Mouse (Mus musculus) heart, embryonic 14.5 days (tissue): ENCODE results near the gene Lrr1. TPM values are rescaled to one million over a fixed set of nuclear protein-coding genes. Genes with fewer than 3 reads are reported as not detected.

Source experiments
- ATAC-seq: fragments of 200-750 bp; cut with Nextera tagmentation; 2 replicates; pipeline ENCODE4 v1.8.0; 2017; ENCODE audit warnings: low read depth, moderate TSS enrichment; ENCODE audit not compliant: insufficient number of reproducible peaks, insufficient read depth, low FRiP score
- H3K27ac ChIP-seq, 2 experiments: fragments of 200-500 bp in 1 of 2; fragments of 300-500 bp in 1 of 2; sonication (generic) in 1 of 2; replicated peaks in 1 of 2; 2 replicates each; pipeline ENCODE4 v1.5.1; 2012 to 2014; ENCODE audit warnings: low read depth in 2 of 2, low read length in 2 of 2, control low read depth in 1 of 2, mild to moderate bottlenecking in 1 of 2, mixed read lengths in 1 of 2; ENCODE audit not compliant: control insufficient read depth in 1 of 2, insufficient read depth in 1 of 2
- H3K27me3 ChIP-seq: fragments of 300-500 bp; sonication (generic); 2 replicates; pipeline ENCODE4 v1.6.1; 2014; ENCODE audit warnings: mild to moderate bottlenecking, low read length, control low read depth; ENCODE audit not compliant: control insufficient read depth, insufficient read depth
- H3K36me3 ChIP-seq: fragments of 300-500 bp; sonication (generic); 2 replicates; pipeline ENCODE4 v1.6.1; 2014; ENCODE audit warnings: mild to moderate bottlenecking, control low read depth, low read length, mixed read lengths; ENCODE audit not compliant: control insufficient read depth, insufficient read depth
- H3K4me1 ChIP-seq, 2 experiments: fragments of 200-500 bp in 1 of 2; fragments of 300-500 bp in 1 of 2; sonication (generic) in 1 of 2; 2 replicates each; pipeline ENCODE4 v1.6.1; 2012 to 2014; ENCODE audit warnings: low read length in 2 of 2, control low read depth in 1 of 2, mixed read lengths in 1 of 2; ENCODE audit not compliant: control insufficient read depth in 2 of 2, insufficient read depth in 2 of 2
- H3K4me2 ChIP-seq: fragments of 300-500 bp; sonication (generic); 2 replicates; pipeline ENCODE4 v1.6.1; 2014; ENCODE audit warnings: mild to moderate bottlenecking, low read length
- H3K4me3 ChIP-seq, 2 experiments: fragments of 200-500 bp in 1 of 2; fragments of 300-500 bp in 1 of 2; sonication (generic) in 1 of 2; 2 replicates each; pipeline ENCODE4 v1.5.1; 2012 to 2014; ENCODE audit warnings: low read length in 2 of 2, mild to moderate bottlenecking in 2 of 2, control low read depth in 1 of 2, low read depth in 1 of 2, moderate library complexity in 1 of 2; ENCODE audit not compliant: control insufficient read depth in 1 of 2, insufficient read depth in 1 of 2
- H3K9ac ChIP-seq: fragments of 300-500 bp; sonication (generic); 2 replicates; pipeline ENCODE4 v1.6.1; 2014; ENCODE audit warnings: mild to moderate bottlenecking, low read length
- H3K9me3 ChIP-seq: fragments of 300-500 bp; sonication (generic); 2 replicates; pipeline ENCODE4 v1.6.1; 2016; ENCODE audit warnings: low read length, control low read depth; ENCODE audit not compliant: control insufficient read depth
- WGBS: fragments of 180-500 bp; shearing (Covaris S2); extraction: QIAGEN DNeasy Blood & Tissue Kit; methylation state at CpG from one replicate; pipeline ENCODE4 v1.1.7; 2014; 5-methylcytosine and 5-hydroxymethylcytosine counted together
- polyA plus RNA-seq: library from polyadenylated mRNA; unstranded; fragments of >200 nt; fragmentation: Nextera tagmentation; extraction: Ambion mirVana; gene quantifications from 2 replicates; pipeline ENCODE4 v1.2.1, GENCODE M21; 2014

Lrr1 gene
- polyA plus RNA-seq, 1 experiment from 2014 or later: 11.3 TPM

DNA sequence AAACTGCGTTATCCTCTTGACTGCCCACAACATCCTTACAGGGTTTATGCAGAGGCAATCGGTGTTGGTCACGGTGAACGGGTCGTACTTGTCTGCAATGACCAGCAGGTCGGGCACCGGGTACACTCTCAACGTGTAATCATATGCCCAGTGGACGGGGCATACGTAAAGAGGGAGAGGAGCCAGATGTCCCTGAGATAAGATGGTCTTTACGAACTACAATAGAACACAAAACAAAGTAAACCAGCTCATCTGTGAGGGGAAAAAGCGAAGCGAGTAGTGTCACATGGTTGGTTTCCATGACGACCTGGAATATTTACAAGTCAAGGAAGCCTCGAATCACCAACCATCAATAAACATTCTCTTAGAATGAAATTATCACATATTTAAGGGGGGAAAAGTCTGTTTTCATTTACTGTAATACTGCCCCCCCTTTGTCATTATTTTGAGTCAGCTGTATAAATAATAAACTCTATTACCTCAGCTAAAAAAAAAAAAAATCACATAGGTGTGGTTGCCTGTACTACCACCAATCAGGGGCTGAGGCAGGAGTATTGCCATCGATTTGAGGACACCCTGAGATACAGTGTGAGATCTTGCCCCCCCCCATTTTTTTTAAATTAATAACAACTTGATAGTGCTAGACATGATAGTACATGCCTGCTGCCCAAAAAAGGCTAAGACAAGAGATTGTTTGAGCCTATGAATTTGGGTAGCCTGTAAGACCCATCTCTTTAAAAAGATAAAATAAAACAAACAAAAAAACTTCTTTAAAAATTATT is 35.6 kb downstream of the Lrr1 start, which contains the start of gene Gm49384:
TSS of gene Gm49384 (minus strand) at position 216 of the 782 bp plus-strand sequence.
- peaks cover 61% of the 10 kb centered on the region for H3K36me3 ChIP-seq
- WGBS: 86% methylated on average over 16 of the region's 16 CpGs
- 0 out of 4 replicates have a peak, but pooled peaks cover 0 to under 1% of the 10 kb centered on the region in 2 experiments for H3K4me1 ChIP-seq
- no peak within 1 kb of the TSS for H3K27ac ChIP-seq
- no peak within 1 kb of the TSS for H3K4me3 ChIP-seq
- no peaks in the 10 kb centered on the region for H3K9me3 ChIP-seq
- H3K27me3 ChIP-seq: no peaks in the 10 kb centered on the region
- ATAC-seq: no peak
- no peak within 1 kb of the TSS for H3K4me2 ChIP-seq
- no peak within 1 kb of the TSS for H3K9ac ChIP-seq

DNA sequence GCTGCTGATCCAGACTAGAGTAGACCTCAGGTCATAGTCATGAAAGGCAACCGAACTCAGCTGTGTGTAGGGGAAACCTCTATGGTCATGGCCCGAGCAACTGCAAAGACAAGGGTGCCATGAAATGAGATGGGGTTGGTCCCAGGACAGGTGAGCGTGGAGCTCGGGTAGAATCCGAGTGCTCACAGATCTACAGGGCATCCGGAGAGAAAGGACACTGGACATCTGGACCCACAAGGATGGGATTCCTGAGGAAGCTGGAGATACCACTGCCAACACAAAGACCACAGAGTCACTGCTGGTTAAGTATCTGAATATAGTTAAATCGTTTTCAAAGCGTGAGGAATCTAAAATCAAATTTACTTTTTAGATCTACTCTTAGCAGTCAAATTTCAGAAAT is 38.8 kb downstream of the Lrr1 start:
- Histone ChIP-seq H3K4me3 (no peak overlapping the region), H3K4me1 (no peaks in the 10 kb centered on the region), H3K27ac (no peak overlapping the region), H3K9ac (no peak overlapping the region), H3K27me3 (no peaks in the 10 kb centered on the region), H3K9me3 (no peaks in the 10 kb centered on the region), H3K36me3 (peaks cover 51% of the 10 kb centered on the region), H3K4me2 (no peak overlapping the region)
- no peak for ATAC-seq
- 91% methylated on average over 8 of the region's 8 CpGs for WGBS

DNA sequence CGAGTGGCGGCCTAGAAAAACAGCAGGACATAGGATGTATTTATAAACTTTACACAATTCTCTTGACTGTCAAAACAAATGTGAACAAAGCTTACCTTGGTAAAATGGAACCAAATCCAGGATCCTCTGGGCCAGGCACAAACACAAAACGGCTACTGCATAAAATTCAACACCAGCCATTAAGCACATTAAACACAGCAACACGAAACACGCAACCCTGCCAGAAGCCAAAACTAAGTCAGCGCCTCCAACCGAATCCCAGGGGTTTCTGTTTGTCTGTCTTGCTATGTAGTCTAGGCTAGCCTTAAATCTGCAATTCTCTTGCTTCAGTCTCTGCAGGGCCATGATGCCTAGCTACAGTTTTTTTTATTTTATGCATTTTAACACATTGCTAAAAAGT is 39.3 kb downstream of the Lrr1 start:
- no peak overlapping the region for H3K27ac ChIP-seq
- H3K36me3 ChIP-seq: peaks cover 51% of the 10 kb centered on the region
- H3K4me3 ChIP-seq: no peak overlapping the region
- H3K27me3 ChIP-seq: no peaks in the 10 kb centered on the region
- H3K4me1 ChIP-seq: no peaks in the 10 kb centered on the region
- 93% methylated on average over 7 of the region's 7 CpGs for WGBS
- no peaks in the 10 kb centered on the region for H3K9me3 ChIP-seq
- ATAC-seq: no peak
- H3K9ac ChIP-seq: no peak overlapping the region
- H3K4me2 ChIP-seq: no peak overlapping the region

DNA sequence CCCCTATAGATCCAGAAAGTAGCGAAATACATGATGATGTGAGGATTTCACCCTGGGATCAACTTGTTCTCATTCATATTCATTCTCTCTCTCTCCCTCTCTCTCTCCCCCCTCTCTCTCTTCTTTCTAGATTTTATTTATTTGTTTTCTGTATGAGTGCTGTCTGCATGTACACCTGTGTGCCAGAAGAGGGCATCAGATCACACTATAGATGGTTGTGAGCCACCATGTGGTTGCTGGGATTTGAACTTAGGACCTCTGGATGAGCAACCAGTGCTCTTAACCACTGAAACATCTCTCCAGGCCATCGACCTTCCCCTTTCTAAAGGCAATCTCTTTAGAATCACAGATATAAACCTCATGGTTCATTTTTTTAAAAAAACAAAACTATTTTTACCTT is 39.9 kb downstream of the Lrr1 start:
- Histone ChIP-seq H3K9ac (no peak overlapping the region), H3K4me3 (no peak overlapping the region), H3K27me3 (no peaks in the 10 kb centered on the region), H3K4me2 (no peak overlapping the region), H3K27ac (no peak overlapping the region), H3K4me1 (no peaks in the 10 kb centered on the region), H3K9me3 (no peaks in the 10 kb centered on the region), H3K36me3 (peaks cover 50% of the 10 kb centered on the region)
- WGBS: 88% methylated on average over 2 of the region's 2 CpGs
- no peak for ATAC-seq

DNA sequence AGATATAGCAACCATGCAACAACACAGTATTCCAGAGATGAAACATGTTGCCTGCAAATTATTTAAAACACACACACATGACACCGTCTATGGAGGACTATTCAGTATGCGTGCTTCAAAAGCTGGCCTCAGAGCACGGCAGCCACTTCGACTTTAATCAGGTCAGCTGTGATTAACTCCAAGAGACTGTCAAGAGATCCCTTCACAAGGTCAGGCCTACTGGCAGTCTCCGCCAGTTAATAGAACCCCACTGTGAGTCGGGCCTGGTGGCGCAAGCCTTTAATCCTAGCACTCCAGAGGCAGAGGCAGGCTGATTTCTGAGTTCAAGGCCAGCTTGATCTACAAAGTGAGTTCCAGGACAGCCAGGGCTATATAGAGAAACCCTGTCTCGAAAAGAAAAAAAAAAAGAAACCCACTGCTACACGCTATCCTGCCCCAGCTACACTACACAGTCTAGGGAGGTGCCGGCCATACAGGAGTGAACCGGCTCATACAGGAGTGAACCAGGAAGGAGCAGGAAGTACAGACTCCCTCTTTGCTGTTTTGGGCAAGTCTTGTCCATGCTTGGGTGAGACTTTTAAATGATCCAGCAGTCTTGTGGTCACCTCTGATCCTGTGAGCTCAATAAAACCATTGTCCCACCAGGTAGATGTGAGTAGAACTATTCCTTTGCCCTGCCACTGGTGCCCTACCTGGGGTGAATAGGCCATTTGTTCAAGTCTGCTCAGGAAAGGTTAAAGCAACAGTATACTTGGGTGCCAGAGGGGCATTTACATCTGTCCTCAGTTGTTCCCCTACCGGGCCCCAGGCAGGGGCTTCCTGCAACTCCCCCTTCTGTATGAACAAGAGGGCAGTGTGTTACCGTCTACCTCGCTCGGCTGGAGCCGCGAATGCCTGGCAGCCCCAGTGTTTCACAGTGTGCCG is 41.7 kb downstream of the Lrr1 start:
- WGBS: 82% methylated on average over 18 of the region's 18 CpGs
- ATAC-seq: no peak
- Histone ChIP-seq H3K4me2 (no peak overlapping the region), H3K4me1 (no peaks in the 10 kb centered on the region), H3K36me3 (peaks cover 66% of the 10 kb centered on the region), H3K4me3 (no peak overlapping the region), H3K27me3 (no peaks in the 10 kb centered on the region), H3K9ac (no peak overlapping the region), H3K27ac (no peak overlapping the region), H3K9me3 (no peaks in the 10 kb centered on the region)

DNA sequence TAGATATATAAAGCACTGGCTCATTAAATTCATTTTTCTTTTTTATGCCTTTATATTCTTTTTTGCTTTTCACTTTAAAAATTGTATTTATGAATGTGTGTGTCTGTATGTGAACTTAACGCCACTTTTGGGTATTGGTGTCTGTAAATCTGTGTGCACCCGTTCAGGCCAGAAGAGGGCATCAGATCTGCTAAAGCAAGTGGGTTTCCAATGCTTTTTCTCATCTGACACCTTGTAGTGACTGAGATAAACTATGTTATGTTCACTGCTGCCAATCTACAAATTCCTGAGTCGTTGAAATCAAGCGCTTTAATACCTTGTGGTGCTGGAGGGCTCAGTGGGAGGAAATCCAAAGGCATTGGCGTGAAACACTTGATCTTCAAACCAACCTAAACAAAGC is 42.4 kb downstream of the Lrr1 start:
- H3K9me3 ChIP-seq: no peaks in the 10 kb centered on the region
- no peaks in the 10 kb centered on the region for H3K4me1 ChIP-seq
- 0 out of 4 replicates have a peak overlapping the region, but pooled peaks of 1 of the 2 experiments have one; percentile 41 for H3K27ac ChIP-seq
- WGBS: 38% methylated on average over 5 of the region's 5 CpGs
- peak overlapping the region; percentile 25; the same call in 1 of the 2 replicates for H3K4me2 ChIP-seq
- no peak overlapping the region for H3K4me3 ChIP-seq
- peaks cover 71% of the 10 kb centered on the region for H3K36me3 ChIP-seq
- ATAC-seq: no peak
- no peak overlapping the region for H3K9ac ChIP-seq
- no peaks in the 10 kb centered on the region for H3K27me3 ChIP-seq

DNA sequence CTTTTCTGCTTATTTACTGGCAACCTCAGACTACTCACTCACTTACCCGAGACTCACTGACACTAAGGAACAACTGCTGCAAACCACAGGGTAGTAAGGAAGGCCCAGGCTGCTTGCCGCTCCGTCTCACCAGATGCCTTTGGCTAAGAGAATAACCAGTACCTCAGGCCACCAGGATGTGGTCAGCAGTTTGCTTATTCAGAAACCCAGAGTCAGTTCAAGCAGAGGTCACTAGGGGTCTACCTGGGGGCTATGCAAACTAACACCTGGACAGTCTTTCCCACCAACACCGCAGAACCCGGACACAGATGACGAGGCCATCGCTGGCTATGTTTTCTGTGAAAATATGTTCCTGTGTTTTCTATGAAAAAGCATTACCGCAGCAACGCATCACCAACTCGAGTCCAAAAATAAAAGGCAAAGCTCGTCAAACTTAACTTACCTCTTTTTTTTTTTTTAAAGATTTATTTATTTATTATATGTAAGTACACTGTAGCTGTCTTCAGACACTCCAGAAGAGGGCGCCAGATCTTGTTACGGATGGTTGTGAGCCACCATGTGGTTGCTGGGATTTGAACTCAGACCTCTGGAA is 44.7 kb downstream of the Lrr1 start:
- no peaks in the 10 kb centered on the region for H3K4me1 ChIP-seq
- H3K4me3 ChIP-seq: no peak overlapping the region
- no peak overlapping the region for H3K4me2 ChIP-seq
- H3K9ac ChIP-seq: no peak overlapping the region
- H3K27ac ChIP-seq: no peak overlapping the region
- no peak for ATAC-seq
- 93% methylated on average over 13 of the region's 13 CpGs for WGBS
- H3K9me3 ChIP-seq: no peaks in the 10 kb centered on the region
- peaks cover 80% of the 10 kb centered on the region for H3K36me3 ChIP-seq
- H3K27me3 ChIP-seq: no peaks in the 10 kb centered on the region
